ENCODE assay signal across 10 mouse cellular contexts in the genomic region with DNA sequence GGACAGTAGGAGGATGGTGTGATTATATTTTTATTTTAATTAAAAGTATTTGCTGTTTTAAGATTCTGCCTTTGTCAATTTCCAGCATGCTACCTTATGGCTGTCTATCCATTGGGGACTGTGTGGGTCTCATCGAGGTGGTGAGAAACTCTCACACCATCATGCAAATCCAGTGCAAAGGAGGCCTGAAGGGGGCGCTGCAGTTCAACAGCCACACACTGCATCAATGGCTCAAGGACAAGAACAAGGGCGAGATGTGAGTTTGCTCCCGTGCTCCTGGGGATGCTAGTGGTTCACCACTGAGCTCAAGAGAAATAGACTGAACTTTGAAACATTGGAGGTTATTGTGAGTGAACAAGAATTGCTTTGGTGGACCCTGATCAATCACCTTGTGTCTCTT. TPM values are rescaled to one million over a fixed set of nuclear protein-coding genes. Genes with fewer than 3 reads are reported as not detected.
DNase-seq lines count a peak whose midpoint lies in the region; ATAC-seq and TF ChIP-seq lines count a peak whose summit lies in the region.
"Had no signal": no experiment of that assay in that cellular context is flagged by ENCODE, and none has a peak within 500 bp of the region (broad histone marks: within the 10 kb centered on the region; RNA-seq: fewer than 3 reads in every experiment).

No protein-coding gene starts in this region.

- ATAC-seq in heart, postnatal 0 days (ENCODE audit: insufficient read depth, low read depth), result no peak

- H3K27me3 ChIP-seq in heart, postnatal 0 days (ENCODE audit: control insufficient read depth, insufficient read depth, low read length), result no peaks in the 10 kb centered on the region
- H3K27me3 ChIP-seq: embryonic facial prominence, embryonic 15.5 days had no signal

- no peak for TF ChIP-seq EP300 in heart, postnatal 0 days (IDR thresholded peaks at IDR 0.05; ENCODE audit: low read depth)

- H3K9me3 ChIP-seq in heart, postnatal 0 days (replicated peaks; ENCODE audit: control insufficient read depth, low read length), result no peaks in the 10 kb centered on the region
- H3K9me3 ChIP-seq: embryonic facial prominence, embryonic 15.5 days had no signal

- TF ChIP-seq CTCF in heart, postnatal 0 days (IDR thresholded peaks at IDR 0.05; ENCODE audit: low read depth), result peak; percentile 44

- no peak for DNase-seq in heart, postnatal 0 days (ENCODE audit: low spot score)
- no peak for DNase-seq in heart, adult 9 months (ENCODE audit: low spot score in 2 of 2)
- peak; percentile 48 for DNase-seq in right cerebral cortex, postnatal 14 days
- DNase-seq in right cerebral cortex, postnatal 25 days, result no peak
- peak; percentile 57 for DNase-seq in brain, adult 2 months (ENCODE audit: low read depth, low spot score)
- DNase-seq in kidney, adult 8-10 months, result peak; percentile 28 to 66
- peak; percentile 26 to 71 for DNase-seq in natural killer cell, adult 2 months (ENCODE audit: low spot score in 2 of 2)
- no peak for DNase-seq in urinary bladder, adult 2 months (ENCODE audit: low spot score)

- H3K4me1 ChIP-seq in heart, postnatal 0 days (ENCODE audit: control insufficient read depth, insufficient read depth), result no peaks in the 10 kb centered on the region
- H3K4me1 ChIP-seq: embryonic facial prominence, embryonic 15.5 days had no signal

- no peak overlapping the region for H3K9ac ChIP-seq in heart, postnatal 0 days (replicated peaks; ENCODE audit: low read depth, low read length)
- H3K9ac ChIP-seq: embryonic facial prominence, embryonic 15.5 days had no signal

- 62% methylated on average over 4 of the region's 4 CpGs for WGBS in heart, postnatal 0 days

- peaks cover 91% of the 10 kb centered on the region for H3K36me3 ChIP-seq in heart, postnatal 0 days (replicated peaks; ENCODE audit: control insufficient read depth, insufficient read depth, low read length)

- H3K4me2 ChIP-seq in heart, postnatal 0 days (ENCODE audit: low read depth, low read length), result no peak overlapping the region
- H3K4me2 ChIP-seq: embryonic facial prominence, embryonic 15.5 days had no signal

- no peak overlapping the region for H3K27ac ChIP-seq in heart, postnatal 0 days (ENCODE audit: low read depth)
- H3K27ac ChIP-seq: embryonic facial prominence, embryonic 15.5 days had no signal

- H3K4me3 ChIP-seq in heart, postnatal 0 days (ENCODE audit: low read depth, low read length), result no peak overlapping the region
- H3K4me3 ChIP-seq: embryonic facial prominence, embryonic 15.5 days had no signal

RNA-seq across cellular contexts. Expression of gene Kcnmb3, which starts 32.3 kb away (rescaled TPM):
- total RNA-seq in heart, postnatal 0 days (2014; rRNA removed; ENCODE audit: low replicate concordance), result not detected in 2 replicates
- polyA plus RNA-seq in heart, postnatal 0 days (2015; fragmentation: Nextera tagmentation; extraction: Ambion mirVana), result 0.07 and 0.08 TPM in 2 replicates
- not detected in 2 replicates for polyA plus RNA-seq in urinary bladder, adult 2 months (2012; rRNA removed)
- polyA plus RNA-seq: limb, embryonic 14.5 days had no signal

RNA-seq across cellular contexts. Expression of gene Zfp639, which starts 50.3 kb away (rescaled TPM):
- total RNA-seq in heart, postnatal 0 days (2014; rRNA removed; ENCODE audit: low replicate concordance), result 59.5 and 60.6 TPM in 2 replicates
- polyA plus RNA-seq in heart, postnatal 0 days (2015; fragmentation: Nextera tagmentation; extraction: Ambion mirVana), result 24.5 and 26.6 TPM in 2 replicates
- polyA plus RNA-seq in urinary bladder, adult 2 months (2012; rRNA removed), result 36.3 and 40.9 TPM in 2 replicates

Comparison
In these comparisons a context has a peak if more than half of its experiments do, and no peak if none do; other contexts are left out.
1. DNase-seq: peak in right cerebral cortex, postnatal 14 days (single experiment), brain, adult 2 months (single experiment), kidney, adult 8-10 months (2 of 2) and natural killer cell, adult 2 months (2 of 2); none in heart, postnatal 0 days (single experiment), heart, adult 9 months (0 of 2), right cerebral cortex, postnatal 25 days (single experiment) and urinary bladder, adult 2 months (single experiment).